Mouse (Mus musculus): Measurements from ENCODE around the gene Il27. TPM values are rescaled to one million over a fixed set of nuclear protein-coding genes. Genes with fewer than 3 reads are reported as not detected.

Gene Il27
- total and polyA plus RNA-seq, 3 experiments = not detected

GRCm38 (mm10) chr7:126607796-126608195, 13.1 kb upstream of the Il27 start:
- no peak for DNase-seq (ENCODE audit: low spot score)

GRCm38 (mm10) chr7:126607064-126607463, 12.3 kb upstream of the Il27 start:
- H3K36me3 ChIP-seq (replicated peaks) = no peaks in the 10 kb centered on the region
- peaks cover 7% of the 10 kb centered on the region; the same call in 1 of the 2 replicates for H3K4me1 ChIP-seq (ENCODE audit: insufficient read depth, low read depth, low read length)
- H3K27me3 ChIP-seq (ENCODE audit: insufficient read depth, low read length) = peaks cover 45% of the 10 kb centered on the region
- no peak for DNase-seq (ENCODE audit: low spot score)
- no peaks in the 10 kb centered on the region for H3K9me3 ChIP-seq (replicated peaks)
- no peak for TF ChIP-seq TAL1 (conservative IDR thresholded peaks at IDR 0.05; ENCODE audit: low read depth, low read length)
- no peak for TF ChIP-seq CTCF (IDR thresholded peaks at IDR 0.05; ENCODE audit: low read depth, low read length)
- no peak for TF ChIP-seq GATA1 (IDR thresholded peaks at IDR 0.05; ENCODE audit: borderline replicate concordance, low read length)
- no peak for TF ChIP-seq GATA2 (IDR thresholded peaks at IDR 0.05; ENCODE audit: borderline replicate concordance, low read depth, low read length)
- TF ChIP-seq POLR2AphosphoS5 (IDR thresholded peaks at IDR 0.05; ENCODE audit: insufficient replicate concordance, low read depth, low read length) = no peak
- no peak overlapping the region for H3K4me3 ChIP-seq (ENCODE audit: low read depth, low read length)
- ATAC-seq (ENCODE audit: extremely low read depth, insufficient number of reproducible peaks, low FRiP score, poor library complexity, severe bottlenecking) = no peak

More at GRCm38 (mm10) chr7:126607796-126608195, 13.1 kb upstream of the Il27 start:
- TF ChIP-seq TAL1 (conservative IDR thresholded peaks at IDR 0.05; ENCODE audit: low read depth, low read length) (no peak), POLR2AphosphoS5 (IDR thresholded peaks at IDR 0.05; ENCODE audit: insufficient replicate concordance, low read depth, low read length) (no peak), CTCF (IDR thresholded peaks at IDR 0.05; ENCODE audit: low read depth, low read length) (no peak), GATA2 (IDR thresholded peaks at IDR 0.05; ENCODE audit: borderline replicate concordance, low read depth, low read length) (no peak), GATA1 (IDR thresholded peaks at IDR 0.05; ENCODE audit: borderline replicate concordance, low read length) (no peak)
- no peaks in the 10 kb centered on the region for H3K36me3 ChIP-seq (replicated peaks)
- H3K27me3 ChIP-seq (ENCODE audit: insufficient read depth, low read length) = peaks cover 38% of the 10 kb centered on the region
- no peak for ATAC-seq (ENCODE audit: extremely low read depth, insufficient number of reproducible peaks, low FRiP score, poor library complexity, severe bottlenecking)
- H3K4me1 ChIP-seq (ENCODE audit: insufficient read depth, low read depth, low read length) = peaks cover 7% of the 10 kb centered on the region; the same call in 1 of the 2 replicates
- no peak overlapping the region for H3K4me3 ChIP-seq (ENCODE audit: low read depth, low read length)
- no peaks in the 10 kb centered on the region for H3K9me3 ChIP-seq (replicated peaks)

- H3K27me3 ChIP-seq (ENCODE audit: insufficient read depth, low read length) = peaks cover 48% of the 10 kb centered on the region
- H3K4me1 ChIP-seq (ENCODE audit: insufficient read depth, low read depth, low read length) = peaks cover 7% of the 10 kb centered on the region; the same call in 1 of the 2 replicates
- no peak for DNase-seq (ENCODE audit: low spot score)
- H3K9me3 ChIP-seq (replicated peaks) = no peaks in the 10 kb centered on the region
- no peak for TF ChIP-seq GATA1 (IDR thresholded peaks at IDR 0.05; ENCODE audit: borderline replicate concordance, low read length)
- TF ChIP-seq POLR2AphosphoS5 (IDR thresholded peaks at IDR 0.05; ENCODE audit: insufficient replicate concordance, low read depth, low read length) = no peak
- TF ChIP-seq GATA2 (IDR thresholded peaks at IDR 0.05; ENCODE audit: borderline replicate concordance, low read depth, low read length) = no peak
- TF ChIP-seq TAL1 (conservative IDR thresholded peaks at IDR 0.05; ENCODE audit: low read depth, low read length) = no peak
- TF ChIP-seq CTCF (IDR thresholded peaks at IDR 0.05; ENCODE audit: low read depth, low read length) = no peak
- no peak overlapping the region for H3K4me3 ChIP-seq (ENCODE audit: low read depth, low read length)
- no peak for ATAC-seq (ENCODE audit: extremely low read depth, insufficient number of reproducible peaks, low FRiP score, poor library complexity, severe bottlenecking)
- H3K36me3 ChIP-seq (replicated peaks) = no peaks in the 10 kb centered on the region
Observed at GRCm38 (mm10) chr7:126606611-126607010, 11.9 kb upstream of the Il27 start.

- H3K9me3 ChIP-seq (replicated peaks) = no peaks in the 10 kb centered on the region
- H3K4me3 ChIP-seq (ENCODE audit: low read depth, low read length) = no peak overlapping the region
- peaks cover 60% of the 10 kb centered on the region for H3K27me3 ChIP-seq (ENCODE audit: insufficient read depth, low read length)
- no peaks in the 10 kb centered on the region for H3K36me3 ChIP-seq (replicated peaks)
- no peak for TF ChIP-seq POLR2AphosphoS5 (IDR thresholded peaks at IDR 0.05; ENCODE audit: insufficient replicate concordance, low read depth, low read length)
- no peak for TF ChIP-seq CTCF (IDR thresholded peaks at IDR 0.05; ENCODE audit: low read depth, low read length)
- TF ChIP-seq GATA2 (IDR thresholded peaks at IDR 0.05; ENCODE audit: borderline replicate concordance, low read depth, low read length) = no peak
- no peak for TF ChIP-seq TAL1 (conservative IDR thresholded peaks at IDR 0.05; ENCODE audit: low read depth, low read length)
- no peak for TF ChIP-seq GATA1 (IDR thresholded peaks at IDR 0.05; ENCODE audit: borderline replicate concordance, low read length)
- peaks cover 5% of the 10 kb centered on the region for H3K4me1 ChIP-seq (ENCODE audit: insufficient read depth, low read depth, low read length)
- DNase-seq (ENCODE audit: low spot score) = no peak
- ATAC-seq (ENCODE audit: extremely low read depth, insufficient number of reproducible peaks, low FRiP score, poor library complexity, severe bottlenecking) = no peak
Observed at GRCm38 (mm10) chr7:126602650-126603049, 7.9 kb upstream of the Il27 start.

GRCm38 (mm10) chr7:126601896-126602295, 7.2 kb upstream of the Il27 start:
- H3K4me1 ChIP-seq (ENCODE audit: insufficient read depth, low read depth, low read length) = peaks cover 5% of the 10 kb centered on the region
- H3K36me3 ChIP-seq (replicated peaks) = no peaks in the 10 kb centered on the region
- no peak overlapping the region for H3K4me3 ChIP-seq (ENCODE audit: low read depth, low read length)
- TF ChIP-seq POLR2AphosphoS5 (IDR thresholded peaks at IDR 0.05; ENCODE audit: insufficient replicate concordance, low read depth, low read length) (no peak), GATA1 (IDR thresholded peaks at IDR 0.05; ENCODE audit: borderline replicate concordance, low read length) (no peak), TAL1 (conservative IDR thresholded peaks at IDR 0.05; ENCODE audit: low read depth, low read length) (no peak), CTCF (IDR thresholded peaks at IDR 0.05; ENCODE audit: low read depth, low read length) (no peak), GATA2 (IDR thresholded peaks at IDR 0.05; ENCODE audit: borderline replicate concordance, low read depth, low read length) (no peak)
- peaks cover 58% of the 10 kb centered on the region for H3K27me3 ChIP-seq (ENCODE audit: insufficient read depth, low read length)
- no peaks in the 10 kb centered on the region for H3K9me3 ChIP-seq (replicated peaks)
- no peak for ATAC-seq (ENCODE audit: extremely low read depth, insufficient number of reproducible peaks, low FRiP score, poor library complexity, severe bottlenecking)
- no peak for DNase-seq (ENCODE audit: low spot score)

GRCm38 (mm10) chr7:126598919-126599318, 4.2 kb upstream of the Il27 start:
- no peak overlapping the region for H3K4me3 ChIP-seq (ENCODE audit: low read depth, low read length)
- no peak for ATAC-seq (ENCODE audit: extremely low read depth, insufficient number of reproducible peaks, low FRiP score, poor library complexity, severe bottlenecking)

More at GRCm38 (mm10) chr7:126598919-126599318, 4.2 kb upstream of the Il27 start:
- no peak for TF ChIP-seq CTCF (IDR thresholded peaks at IDR 0.05; ENCODE audit: low read depth, low read length)
- TF ChIP-seq POLR2AphosphoS5 (IDR thresholded peaks at IDR 0.05; ENCODE audit: insufficient replicate concordance, low read depth, low read length) = no peak
- TF ChIP-seq GATA2 (IDR thresholded peaks at IDR 0.05; ENCODE audit: borderline replicate concordance, low read depth, low read length) = no peak
- no peak for TF ChIP-seq GATA1 (IDR thresholded peaks at IDR 0.05; ENCODE audit: borderline replicate concordance, low read length)
- no peak for TF ChIP-seq TAL1 (conservative IDR thresholded peaks at IDR 0.05; ENCODE audit: low read depth, low read length)
- Histone ChIP-seq H3K4me1 (ENCODE audit: insufficient read depth, low read depth, low read length) (peaks cover 5% of the 10 kb centered on the region; the same call in 1 of the 2 replicates), H3K27me3 (ENCODE audit: insufficient read depth, low read length) (peaks cover 79% of the 10 kb centered on the region), H3K36me3 (replicated peaks) (no peaks in the 10 kb centered on the region), H3K9me3 (replicated peaks) (no peaks in the 10 kb centered on the region)
- DNase-seq (ENCODE audit: low spot score) = no peak

All from G1E (cell line).